Mouse (Mus musculus): ENCODE measurements around the gene Gm5737. TPM values are rescaled to one million over a fixed set of nuclear protein-coding genes. Genes with fewer than 3 reads are reported as not detected.

Gm5737 gene
- polyA plus RNA-seq, 1 experiment = not detected

DNA sequence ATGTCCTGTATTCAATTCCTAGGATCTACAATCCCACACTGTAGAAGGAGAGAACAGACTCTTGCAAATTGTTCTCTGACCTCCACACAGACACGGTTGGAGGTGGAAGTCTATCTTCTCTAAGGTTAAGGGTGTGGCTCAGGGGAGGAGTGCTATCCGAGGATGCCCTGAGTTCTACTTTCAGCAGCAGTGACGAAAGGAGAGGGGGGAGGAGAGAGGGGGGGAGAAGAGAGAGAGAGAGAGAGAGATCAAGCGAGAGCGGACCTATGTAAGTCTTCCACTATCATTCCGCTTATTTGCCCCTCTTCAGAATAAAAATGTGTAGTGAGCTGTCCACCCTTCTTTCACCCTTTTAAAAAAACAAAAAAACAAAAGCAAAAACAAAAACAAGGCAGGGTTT, 22.3 kb downstream of the Gm5737 start:
- 41% methylated on average over 6 of the region's 6 CpGs for WGBS
- DNase-seq = no peak
- no peaks in the 10 kb centered on the region for H3K36me3 ChIP-seq (ENCODE audit: control insufficient read depth, insufficient read depth, low read length)
- H3K27ac ChIP-seq (ENCODE audit: insufficient read depth, low read depth, low read length) = no peak overlapping the region
- peaks cover 4% of the 10 kb centered on the region; the same call in 1 of the 2 replicates for H3K4me1 ChIP-seq (ENCODE audit: control insufficient read depth, insufficient read depth, low read length)
- no peak for TF ChIP-seq POLR2A (IDR thresholded peaks at IDR 0.05; ENCODE audit: low read depth, low read length)
- no peak for TF ChIP-seq CTCF (conservative IDR thresholded peaks at IDR 0.05; ENCODE audit: insufficient read depth, insufficient read length, low read depth, low read length)
- H3K27me3 ChIP-seq (replicated peaks; ENCODE audit: control insufficient read depth, insufficient read depth, low read length) = no peaks in the 10 kb centered on the region
- no peak overlapping the region for H3K4me3 ChIP-seq (ENCODE audit: insufficient read depth, low read depth, low read length)

DNA sequence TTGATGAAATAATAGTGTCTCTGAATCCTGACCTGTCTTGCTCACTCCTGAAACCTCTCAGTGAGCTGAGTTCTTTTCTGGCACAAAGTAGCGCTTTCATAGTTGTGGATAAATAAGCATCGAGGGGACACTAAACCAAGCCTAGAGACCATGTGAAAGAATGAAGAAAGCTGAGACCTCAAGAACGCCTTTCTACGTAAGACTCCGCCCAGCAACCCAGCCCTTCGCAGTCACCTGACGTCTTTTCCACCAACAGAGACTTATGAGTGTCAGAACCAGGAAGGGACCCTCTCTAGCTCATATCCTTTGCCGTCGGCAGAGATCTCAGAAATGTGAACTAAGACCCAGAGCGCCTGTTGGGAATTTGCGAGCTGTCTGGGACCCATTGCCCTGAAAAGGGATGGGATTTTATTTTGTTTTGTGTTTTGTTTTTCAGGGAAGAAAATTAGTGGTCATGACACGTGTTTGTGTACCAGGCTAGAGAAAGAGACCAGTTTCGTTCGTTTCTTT, 22.8 kb downstream of the Gm5737 start:
- DNase-seq = peak; percentile 83
- Histone ChIP-seq H3K4me3 (ENCODE audit: insufficient read depth, low read depth, low read length) (peak overlapping the region; percentile 57), H3K4me1 (ENCODE audit: control insufficient read depth, insufficient read depth, low read length) (peaks cover 4% of the 10 kb centered on the region; the same call in 1 of the 2 replicates), H3K36me3 (ENCODE audit: control insufficient read depth, insufficient read depth, low read length) (no peaks in the 10 kb centered on the region), H3K27me3 (replicated peaks; ENCODE audit: control insufficient read depth, insufficient read depth, low read length) (no peaks in the 10 kb centered on the region), H3K27ac (ENCODE audit: insufficient read depth, low read depth, low read length) (peak overlapping the region; percentile 42; the same call in 1 of the 2 replicates)
- WGBS = under 1% methylated on average over 14 of the region's 14 CpGs
- TF ChIP-seq CTCF (conservative IDR thresholded peaks at IDR 0.05; ENCODE audit: insufficient read depth, insufficient read length, low read depth, low read length) (no peak), POLR2A (IDR thresholded peaks at IDR 0.05; ENCODE audit: low read depth, low read length) (no peak)

- peak overlapping the region; percentile 77 for H3K4me3 ChIP-seq (ENCODE audit: insufficient read depth, low read depth, low read length)
- H3K27me3 ChIP-seq (replicated peaks; ENCODE audit: control insufficient read depth, insufficient read depth, low read length) = no peaks in the 10 kb centered on the region
- DNase-seq = peak; percentile 97
- H3K4me1 ChIP-seq (ENCODE audit: control insufficient read depth, insufficient read depth, low read length) = peaks cover 4% of the 10 kb centered on the region; the same call in 1 of the 2 replicates
- H3K36me3 ChIP-seq (ENCODE audit: control insufficient read depth, insufficient read depth, low read length) = no peaks in the 10 kb centered on the region
- under 1% methylated on average over 41 of the region's 41 CpGs for WGBS
- H3K27ac ChIP-seq (ENCODE audit: insufficient read depth, low read depth, low read length) = peak overlapping the region; percentile 65; the same call in 1 of the 2 replicates
- TF ChIP-seq CTCF (conservative IDR thresholded peaks at IDR 0.05; ENCODE audit: insufficient read depth, insufficient read length, low read depth, low read length) (peak; percentile 93), POLR2A (IDR thresholded peaks at IDR 0.05; ENCODE audit: low read depth, low read length) (no peak)
Measured at GRCm38 (mm10) chr7:120835449-120836359, 23.5 kb downstream of the Gm5737 start.

DNA sequence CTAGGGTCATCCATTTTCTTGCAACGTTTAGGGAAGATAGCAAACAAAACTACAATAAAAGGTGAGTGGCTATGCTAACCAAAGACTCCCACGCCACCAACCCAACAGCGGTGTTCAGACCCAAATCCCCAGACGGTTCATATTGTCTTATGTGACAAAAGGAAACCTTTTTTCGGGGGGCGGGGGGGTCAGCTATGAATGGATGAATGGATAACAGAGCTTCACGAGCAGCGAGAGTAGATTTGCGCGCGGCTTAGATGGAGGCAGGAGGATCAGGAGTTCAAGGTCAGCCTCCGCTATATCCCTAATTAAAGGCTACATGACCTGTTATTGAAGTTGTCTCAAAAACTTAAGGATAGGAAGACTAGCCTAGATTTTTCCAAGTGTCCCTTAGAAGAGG, 24.2 kb downstream of the Gm5737 start:
- TF ChIP-seq CTCF (conservative IDR thresholded peaks at IDR 0.05; ENCODE audit: insufficient read depth, insufficient read length, low read depth, low read length) (no peak), POLR2A (IDR thresholded peaks at IDR 0.05; ENCODE audit: low read depth, low read length) (no peak)
- H3K36me3 ChIP-seq (ENCODE audit: control insufficient read depth, insufficient read depth, low read length) = no peaks in the 10 kb centered on the region
- H3K27me3 ChIP-seq (replicated peaks; ENCODE audit: control insufficient read depth, insufficient read depth, low read length) = no peaks in the 10 kb centered on the region
- 13% methylated on average over 12 of the region's 12 CpGs for whole genome bisulfite sequencing
- H3K27ac ChIP-seq (ENCODE audit: insufficient read depth, low read depth, low read length) = no peak overlapping the region
- H3K4me3 ChIP-seq (ENCODE audit: insufficient read depth, low read depth, low read length) = peak overlapping the region; percentile 12; the same call in 1 of the 2 replicates
- peaks cover 2% of the 10 kb centered on the region; the same call in 1 of the 2 replicates for H3K4me1 ChIP-seq (ENCODE audit: control insufficient read depth, insufficient read depth, low read length)
- peak; percentile 25 for DNase-seq

DNA sequence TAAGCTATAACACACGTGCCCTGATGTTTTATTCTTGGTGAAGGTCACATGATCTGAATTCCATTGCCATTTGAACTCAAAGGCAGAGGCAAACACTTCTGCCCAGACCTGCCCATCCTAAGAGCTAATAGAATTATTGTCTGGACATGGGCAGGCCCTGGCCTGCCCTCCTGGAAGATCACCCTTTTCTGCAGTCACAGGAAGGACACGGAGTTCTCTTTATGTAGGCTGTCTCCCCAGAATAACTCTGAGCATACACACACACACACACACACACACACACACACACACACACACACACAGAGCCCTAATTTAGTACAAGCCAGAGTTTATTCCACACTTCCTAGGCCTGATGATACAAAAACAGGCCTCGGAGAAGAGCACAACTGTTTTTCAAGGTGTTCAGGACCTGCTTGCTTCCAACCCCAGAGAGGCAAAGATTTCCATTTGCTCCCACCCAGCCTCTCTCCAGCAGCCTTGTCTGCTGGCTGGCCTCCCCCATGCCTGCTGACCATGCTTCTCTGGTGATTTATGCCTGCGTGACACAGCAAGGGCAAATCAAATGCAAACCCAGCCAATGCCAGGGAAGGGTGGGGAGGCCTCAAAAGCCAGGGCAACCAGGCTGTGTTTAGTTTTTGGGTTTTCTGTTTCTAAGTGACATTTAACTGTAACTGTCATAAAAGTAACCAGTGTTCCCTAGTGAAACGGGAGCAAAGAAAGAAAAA, 26.4 kb downstream of the Gm5737 start:
- no peaks in the 10 kb centered on the region for H3K4me1 ChIP-seq (ENCODE audit: control insufficient read depth, insufficient read depth, low read length)
- no peaks in the 10 kb centered on the region for H3K27me3 ChIP-seq (replicated peaks; ENCODE audit: control insufficient read depth, insufficient read depth, low read length)
- H3K27ac ChIP-seq (ENCODE audit: insufficient read depth, low read depth, low read length) = no peak overlapping the region
- no peak overlapping the region for H3K4me3 ChIP-seq (ENCODE audit: insufficient read depth, low read depth, low read length)
- TF ChIP-seq POLR2A (IDR thresholded peaks at IDR 0.05; ENCODE audit: low read depth, low read length) (no peak), CTCF (conservative IDR thresholded peaks at IDR 0.05; ENCODE audit: insufficient read depth, insufficient read length, low read depth, low read length) (no peak)
- 65% methylated on average over 5 of the region's 5 CpGs for WGBS
- no peak for DNase-seq
- H3K36me3 ChIP-seq (ENCODE audit: control insufficient read depth, insufficient read depth, low read length) = no peaks in the 10 kb centered on the region

GRCm38 (mm10) chr7:120839786-120840185, 27.6 kb downstream of the Gm5737 start:
- Histone ChIP-seq H3K27me3 (replicated peaks; ENCODE audit: control insufficient read depth, insufficient read depth, low read length) (no peaks in the 10 kb centered on the region), H3K4me1 (ENCODE audit: control insufficient read depth, insufficient read depth, low read length) (no peaks in the 10 kb centered on the region), H3K27ac (ENCODE audit: insufficient read depth, low read depth, low read length) (no peak overlapping the region), H3K4me3 (ENCODE audit: insufficient read depth, low read depth, low read length) (no peak overlapping the region), H3K36me3 (ENCODE audit: control insufficient read depth, insufficient read depth, low read length) (no peaks in the 10 kb centered on the region)
- TF ChIP-seq POLR2A (IDR thresholded peaks at IDR 0.05; ENCODE audit: low read depth, low read length) (no peak), CTCF (conservative IDR thresholded peaks at IDR 0.05; ENCODE audit: insufficient read depth, insufficient read length, low read depth, low read length) (no peak)
- DNase-seq = no peak
- 92% methylated on average over 2 of the region's 2 CpGs for WGBS
